Mouse (Mus musculus): ENCODE results near the gene Meiob.

Gene Meiob

GRCm38 (mm10) chr17:24803952-24804951, at the start of gene Meiob:
Meiob (plus strand) TSS chr17:24804289.
- in situ Hi-C loops (cut with MboI, MseI): no loop called here

GRCm38 (mm10) chr17:24757394-24757793, 46.7 kb upstream of the Meiob start:
- in situ Hi-C loops (cut with MboI, MseI): no loop called here

GRCm38 (mm10) chr17:24761121-24761520, 43.0 kb upstream of the Meiob start:
- in situ Hi-C loops (cut with MboI, MseI): loop anchor here (10.0 kb wide), 1 partner anchor 954 kb away; the partner anchor contains the start of gene Gng13

GRCm38 (mm10) chr17:24765016-24765905, 38.8 kb upstream of the Meiob start:
- in situ Hi-C loops (cut with MboI, MseI): loop anchor here (5.0 to 10.0 kb wide), 2 partner anchors 52 to 950 kb away; partner anchors contain the start of gene Gng13

GRCm38 (mm10) chr17:24766266-24766875, 37.7 kb upstream of the Meiob start:
- in situ Hi-C loops (cut with MboI, MseI): loop anchor here (5.0 to 10.0 kb wide), 2 partner anchors 51 to 948 kb away; partner anchors contain the start of gene Gng13

- in situ Hi-C loops (cut with MboI, MseI): loop anchor here (5.0 to 10.0 kb wide), 2 partner anchors 48 to 946 kb away; partner anchors contain the start of gene Gng13
These were observed 34.9 kb upstream of the Meiob start for GRCm38 (mm10) chr17:24769146-24769545.

- in situ Hi-C loops (cut with MboI, MseI): loop anchor here (5.0 kb wide), 1 partner anchor 379 kb away; no protein-coding TSS in a partner anchor
These were observed 30.8 kb upstream of the Meiob start for GRCm38 (mm10) chr17:24773241-24773640.

GRCm38 (mm10) chr17:24775173-24775572, 28.9 kb upstream of the Meiob start:
- in situ Hi-C loops (cut with MboI, MseI): no loop called here

- in situ Hi-C loops (cut with MboI, MseI): no loop called here
These were observed 27.0 kb upstream of the Meiob start for GRCm38 (mm10) chr17:24777073-24777472.

GRCm38 (mm10) chr17:24780821-24781220, 23.3 kb upstream of the Meiob start:
- in situ Hi-C loops (cut with MboI, MseI): no loop called here

GRCm38 (mm10) chr17:24792190-24792589, 11.9 kb upstream of the Meiob start:
- in situ Hi-C loops (cut with MboI, MseI): no loop called here

GRCm38 (mm10) chr17:24794791-24795190, 9.3 kb upstream of the Meiob start:
- in situ Hi-C loops (cut with MboI, MseI): no loop called here

- in situ Hi-C loops (cut with MboI, MseI): no loop called here
These were observed 7.1 kb upstream of the Meiob start for GRCm38 (mm10) chr17:24796969-24797368.

- in situ Hi-C loops (cut with MboI, MseI): no loop called here
These were observed 5.9 kb upstream of the Meiob start for GRCm38 (mm10) chr17:24798229-24798628.

- in situ Hi-C loops (cut with MboI, MseI): no loop called here
These were observed 4.6 kb upstream of the Meiob start for GRCm38 (mm10) chr17:24799476-24799875.

GRCm38 (mm10) chr17:24800524-24800923, 3.6 kb upstream of the Meiob start:
- in situ Hi-C loops (cut with MboI, MseI): no loop called here

GRCm38 (mm10) chr17:24811211-24811610, 7.1 kb downstream of the Meiob start:
- in situ Hi-C loops (cut with MboI, MseI): no loop called here

- in situ Hi-C loops (cut with MboI, MseI): no loop called here
These were observed 8.1 kb downstream of the Meiob start for GRCm38 (mm10) chr17:24812215-24812614.

GRCm38 (mm10) chr17:24815256-24815655, 11.2 kb downstream of the Meiob start:
- in situ Hi-C loops (cut with MboI, MseI): loop anchor here (5.0 kb wide), 1 partner anchor 48 kb away; no protein-coding TSS in a partner anchor

GRCm38 (mm10) chr17:24817503-24817902, 13.4 kb downstream of the Meiob start:
- in situ Hi-C loops (cut with MboI, MseI): loop anchor here (5.0 kb wide), 1 partner anchor 50 kb away; no protein-coding TSS in a partner anchor

- in situ Hi-C loops (cut with MboI, MseI): loop anchor here (5.0 kb wide), 1 partner anchor 51 kb away; no protein-coding TSS in a partner anchor
These were observed 14.1 kb downstream of the Meiob start for GRCm38 (mm10) chr17:24818172-24818571.
